Mouse (Mus musculus): ENCODE results near the gene Grm1.

The Grm1 gene

DNA sequence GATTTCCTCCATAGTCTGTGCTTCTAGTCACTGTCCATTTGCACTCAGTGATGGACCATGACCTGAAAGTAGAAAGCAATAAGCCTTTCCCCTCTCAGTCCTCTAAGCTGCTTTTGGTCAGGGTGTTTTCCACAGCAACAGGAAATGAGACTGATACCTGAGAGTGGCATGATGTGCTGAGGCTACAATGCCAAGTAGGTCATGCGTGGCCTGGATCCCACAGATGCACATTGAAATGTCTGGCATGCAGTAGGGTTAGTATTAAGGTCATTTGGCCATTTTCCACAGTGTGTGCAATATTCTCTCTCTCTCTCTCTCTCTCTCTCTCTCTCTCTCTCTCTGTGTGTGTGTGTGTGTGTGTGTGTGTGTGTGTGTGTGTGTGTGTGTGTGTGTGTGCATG, 254.8 kb downstream of the Grm1 start:
- DNase-seq = no peak

GRCm38 (mm10) chr10:10818061-10818460, 264.1 kb downstream of the Grm1 start:
- DNase-seq = no peak

GRCm38 (mm10) chr10:10814631-10815216, 267.4 kb downstream of the Grm1 start:
- no peak for DNase-seq

DNA sequence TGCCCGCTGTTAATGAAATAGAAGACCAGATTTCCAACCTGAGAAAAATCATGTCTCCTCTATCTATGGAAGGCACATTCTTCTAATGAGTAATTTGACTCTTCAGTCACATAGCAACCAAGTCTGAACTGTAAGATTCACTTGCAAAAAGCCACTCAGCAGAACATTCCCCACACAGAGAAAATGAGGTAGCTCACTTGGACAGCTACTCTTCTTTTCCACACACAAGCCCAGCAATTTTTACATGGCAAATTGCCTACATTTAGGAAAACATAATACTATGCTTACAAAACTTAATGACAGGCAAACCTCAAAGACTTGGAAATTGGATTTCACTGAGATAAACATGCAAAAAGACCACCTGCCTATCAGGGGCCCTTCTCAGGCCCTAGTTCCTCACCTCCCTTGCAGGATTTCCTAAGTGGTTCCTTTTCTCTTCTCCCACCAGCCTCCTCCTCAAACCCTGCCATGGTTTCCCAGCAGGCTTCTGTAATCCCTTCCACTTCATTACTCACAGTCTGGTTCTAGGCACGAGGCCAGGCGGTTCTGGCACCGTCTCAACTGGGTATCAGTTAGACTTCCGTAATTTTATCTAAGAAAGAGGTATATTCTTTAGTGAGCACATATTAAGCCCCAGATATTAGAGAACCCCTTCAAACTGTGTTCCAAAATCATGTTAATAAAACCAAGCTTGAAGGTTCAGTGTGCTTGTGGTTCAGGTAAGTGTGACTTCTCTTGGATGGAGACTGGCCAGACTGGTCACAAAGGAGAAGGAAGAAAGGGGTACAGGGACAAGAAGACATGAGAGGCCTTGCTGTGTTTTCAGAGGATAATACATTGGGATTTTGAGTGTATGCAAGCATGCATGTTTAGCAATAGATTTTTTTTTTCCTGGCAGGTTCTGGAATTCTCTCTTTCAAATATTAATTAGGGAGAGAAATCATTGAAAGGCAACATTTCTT, 269.1 kb downstream of the Grm1 start:
- DNase-seq = no peak

DNA sequence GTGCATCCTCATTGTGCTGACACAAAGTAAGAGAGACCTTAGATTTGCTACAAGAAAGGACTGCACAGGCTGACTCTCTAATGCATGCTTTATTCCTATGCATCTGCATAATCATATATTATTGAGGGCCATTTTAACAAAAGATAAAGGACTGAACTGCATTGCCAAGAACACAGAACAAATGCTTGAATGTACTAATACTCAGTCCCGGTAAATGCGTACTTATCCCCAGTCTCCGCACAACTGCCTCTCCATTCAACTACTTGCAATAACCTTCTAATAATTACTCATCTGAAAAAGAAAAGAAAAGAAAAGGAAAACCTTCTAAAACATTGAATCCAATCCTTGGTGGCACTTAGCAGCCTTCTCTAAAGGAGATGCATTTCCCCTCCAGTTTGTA, 272.4 kb downstream of the Grm1 start:
- DNase-seq = no peak

DNA sequence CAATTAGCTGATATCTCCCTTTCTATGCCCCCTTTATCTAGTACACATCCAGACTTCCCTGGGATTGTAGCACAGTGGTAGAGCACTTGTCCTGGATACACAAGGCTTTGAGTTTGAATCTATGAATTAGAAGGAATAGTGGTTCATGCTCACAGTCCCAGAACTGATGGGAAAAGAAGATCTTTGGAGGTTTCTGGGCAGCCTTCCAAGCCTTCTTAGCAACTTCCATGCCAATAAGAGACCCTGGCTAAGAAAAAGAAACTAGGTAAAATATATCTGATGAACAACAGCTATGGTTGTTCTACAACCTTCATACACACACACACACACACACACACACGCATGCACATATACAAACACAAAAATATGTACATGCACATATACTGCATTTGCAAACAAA, 286.8 kb downstream of the Grm1 start:
- DNase-seq = no peak

DNA sequence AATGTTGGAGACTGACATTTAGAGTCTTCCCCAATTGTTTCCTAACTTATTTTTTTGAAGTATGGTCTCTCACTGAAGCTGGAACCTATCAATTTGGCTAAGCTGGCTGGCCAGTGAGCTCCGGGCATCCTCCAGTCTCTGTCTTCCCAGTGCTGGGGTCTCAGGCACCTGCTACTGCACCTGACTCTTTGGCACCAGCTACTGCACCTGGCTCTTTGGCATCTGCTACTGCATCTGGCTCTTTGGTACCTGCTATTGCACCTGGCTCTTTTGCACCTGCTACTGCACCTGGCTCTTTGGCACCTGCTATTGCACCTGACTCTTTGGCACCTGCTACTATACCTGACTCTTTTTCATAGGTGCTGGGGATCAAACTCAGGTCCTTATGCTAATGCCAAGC, 291.7 kb downstream of the Grm1 start:
- no peak for DNase-seq

DNA sequence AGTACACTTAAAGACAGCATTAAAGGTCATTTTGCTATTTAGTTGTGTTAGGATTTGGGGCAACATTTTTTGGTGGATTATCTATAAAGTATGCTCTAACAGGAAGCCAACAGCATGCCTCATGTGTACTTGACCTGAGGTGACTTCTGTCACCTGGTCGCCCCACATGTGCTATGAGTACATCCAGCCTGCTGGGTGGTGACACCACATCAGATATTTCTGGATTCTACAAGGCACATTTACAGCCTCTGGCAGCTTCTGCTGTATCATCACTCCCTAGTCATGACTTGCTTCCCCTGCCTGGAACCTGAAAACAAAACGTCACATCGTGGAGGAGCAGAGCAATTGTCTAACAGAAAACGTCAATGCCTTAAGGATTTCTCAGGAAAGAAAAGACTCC, 292.2 kb downstream of the Grm1 start:
- no peak for DNase-seq

- DNase-seq = no peak
Observed at GRCm38 (mm10) chr10:10787906-10788416, 294.2 kb downstream of the Grm1 start.

- no peak for DNase-seq
Observed at GRCm38 (mm10) chr10:10785122-10785521, 297.0 kb downstream of the Grm1 start.

DNA sequence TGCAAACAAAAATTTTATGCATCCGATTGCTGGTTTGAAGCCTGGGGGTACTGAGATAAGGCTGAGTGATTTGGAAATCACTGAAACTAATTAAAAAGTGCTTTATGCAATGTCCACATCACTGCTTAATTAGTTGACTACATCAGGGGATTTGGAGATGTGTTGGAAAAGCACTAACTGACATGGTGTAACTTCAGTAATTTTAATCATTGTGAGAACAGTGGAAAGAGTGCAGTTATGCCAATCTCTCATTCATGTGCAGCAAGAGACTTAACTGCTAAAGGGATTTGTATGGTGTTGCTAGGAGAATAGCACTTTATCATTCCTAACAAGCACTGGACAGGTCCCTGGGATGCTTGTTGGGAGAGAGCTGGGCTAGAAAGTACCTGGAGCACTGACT, 307.3 kb downstream of the Grm1 start:
- no peak for DNase-seq

- DNase-seq = no peak
Observed at GRCm38 (mm10) chr10:10763015-10763414, 319.1 kb downstream of the Grm1 start.

- DNase-seq = no peak
Observed at GRCm38 (mm10) chr10:10761274-10761673, 320.9 kb downstream of the Grm1 start.

DNA sequence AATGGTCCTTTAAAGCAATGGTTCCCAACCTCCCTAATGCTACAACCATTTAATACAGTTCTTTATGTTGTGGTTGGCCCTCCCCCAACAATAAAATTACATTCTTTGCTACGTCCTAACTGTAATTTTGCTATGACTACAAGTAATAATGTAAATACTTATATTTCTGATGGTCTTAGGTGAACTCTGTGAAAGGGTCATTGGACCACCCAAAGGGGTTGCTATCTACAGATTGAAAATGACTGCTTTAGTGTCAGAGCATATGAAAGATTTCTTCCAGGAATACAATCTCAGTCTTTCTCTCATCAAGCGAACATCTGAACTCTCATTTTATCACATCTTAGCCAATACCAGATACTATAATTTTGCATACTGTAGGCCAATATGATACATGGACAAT, 321.4 kb downstream of the Grm1 start:
- no peak for DNase-seq

GRCm38 (mm10) chr10:10751033-10751432, 331.1 kb downstream of the Grm1 start:
- no peak for DNase-seq

DNA sequence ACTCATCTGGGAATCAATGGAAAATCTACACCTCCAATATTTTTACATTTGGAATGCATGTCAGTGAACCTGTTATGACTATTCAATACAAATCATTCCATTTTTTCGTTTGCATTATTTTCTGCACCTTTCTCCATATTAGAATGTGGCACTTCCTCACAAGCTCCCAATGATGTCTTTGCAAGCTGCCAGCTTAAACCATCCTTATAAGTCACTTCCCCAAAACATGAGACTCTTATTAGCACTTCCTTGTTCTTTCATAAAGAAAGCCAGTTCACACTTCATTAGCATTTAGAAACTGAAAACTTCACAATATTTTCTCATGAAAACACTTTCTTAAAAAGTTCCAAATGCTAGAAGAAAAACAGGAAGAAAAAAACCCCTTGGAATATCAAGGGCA, 338.1 kb downstream of the Grm1 start:
- DNase-seq = no peak

- no peak for DNase-seq
Observed at GRCm38 (mm10) chr10:10742172-10742571, 340.0 kb downstream of the Grm1 start.

GRCm38 (mm10) chr10:10741314-10741713, 340.8 kb downstream of the Grm1 start:
- no peak for DNase-seq

DNA sequence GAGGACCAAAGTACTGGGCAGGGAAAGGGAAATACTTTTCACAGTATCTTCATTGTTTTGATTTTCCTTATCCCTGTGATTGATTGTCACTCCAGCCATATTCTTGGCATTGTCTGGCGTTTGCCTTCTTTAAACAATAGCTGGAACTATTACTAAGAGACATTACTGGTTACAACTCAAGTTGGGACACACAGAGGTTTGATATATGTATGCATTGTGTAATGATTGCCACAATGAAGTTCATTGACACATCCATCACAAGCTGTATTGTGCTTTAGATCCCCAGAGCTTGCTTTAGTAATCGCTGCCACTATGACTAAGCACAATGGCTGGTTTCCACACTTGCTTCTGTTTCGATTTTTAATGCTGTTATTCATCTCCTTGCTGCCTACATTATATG, 341.4 kb downstream of the Grm1 start:
- DNase-seq = no peak

DNA sequence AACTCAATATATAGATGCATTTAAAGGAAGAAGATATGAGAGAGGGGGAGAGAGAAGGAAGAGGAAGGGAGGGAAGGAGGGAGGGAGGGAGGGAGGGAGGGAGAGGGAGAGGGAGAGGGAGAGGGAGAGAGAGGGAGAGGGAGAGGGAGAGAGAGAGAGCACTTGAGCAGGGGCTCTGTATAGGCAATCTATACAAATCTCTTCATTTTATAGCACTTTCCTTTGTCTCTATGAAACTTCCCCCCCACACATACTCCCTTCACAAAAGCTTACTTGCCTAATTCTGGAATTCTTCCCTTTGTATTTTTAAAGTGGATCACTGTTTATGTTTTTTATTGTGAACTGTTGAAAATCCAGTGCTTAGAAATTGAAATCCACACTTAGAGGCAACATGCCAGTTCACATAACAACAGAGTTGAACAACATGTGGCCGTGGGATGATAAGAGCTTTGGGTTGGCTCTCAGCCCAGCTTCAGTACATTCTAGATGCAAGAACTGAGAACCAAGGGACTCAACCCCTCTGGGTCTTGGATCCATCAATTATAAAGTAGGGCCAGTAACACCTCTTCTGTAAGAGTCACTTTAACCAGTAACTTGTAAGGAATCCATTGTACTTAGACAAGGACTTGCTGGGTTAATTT, 345.0 kb downstream of the Grm1 start:
- DNase-seq = no peak

DNA sequence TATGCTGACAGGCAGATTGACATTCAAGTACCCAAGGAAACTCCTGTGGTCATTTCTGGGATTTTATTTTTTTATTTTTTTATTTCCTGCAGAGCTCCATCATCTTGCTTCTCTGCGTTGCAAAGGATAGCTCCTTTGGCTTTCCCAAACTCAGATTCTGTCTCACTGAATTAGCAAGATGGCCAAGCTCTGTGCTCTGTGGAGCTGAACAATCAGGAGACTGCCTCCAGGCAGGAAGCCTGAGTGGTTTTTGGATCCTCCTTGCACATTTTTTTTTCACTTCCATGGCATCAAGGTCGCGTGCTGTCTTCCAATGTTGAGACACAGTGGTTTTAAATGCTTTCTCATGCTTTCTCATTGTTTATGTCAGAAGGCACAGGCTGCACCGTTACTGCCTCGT, 347.6 kb downstream of the Grm1 start:
- DNase-seq = no peak

DNA sequence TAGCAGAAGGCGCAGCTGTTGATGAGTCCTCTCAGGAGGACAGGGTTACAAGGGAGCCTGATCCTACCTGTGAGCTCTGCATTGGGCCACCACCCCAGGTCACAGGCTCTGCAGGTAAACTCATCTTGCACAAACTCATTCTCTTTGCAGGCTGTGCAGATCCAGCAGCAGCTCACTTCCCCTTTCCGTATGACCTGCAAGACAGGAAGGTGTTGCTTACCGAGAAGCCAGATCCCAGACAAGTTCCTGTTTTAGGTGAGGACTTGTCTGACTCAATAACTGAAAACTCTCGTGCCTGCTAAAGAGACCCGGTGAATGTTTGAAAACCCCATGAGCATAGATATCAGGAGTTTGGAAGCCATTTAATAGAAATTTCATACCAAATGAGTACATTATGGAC, 349.1 kb downstream of the Grm1 start:
- no peak for DNase-seq

DNA sequence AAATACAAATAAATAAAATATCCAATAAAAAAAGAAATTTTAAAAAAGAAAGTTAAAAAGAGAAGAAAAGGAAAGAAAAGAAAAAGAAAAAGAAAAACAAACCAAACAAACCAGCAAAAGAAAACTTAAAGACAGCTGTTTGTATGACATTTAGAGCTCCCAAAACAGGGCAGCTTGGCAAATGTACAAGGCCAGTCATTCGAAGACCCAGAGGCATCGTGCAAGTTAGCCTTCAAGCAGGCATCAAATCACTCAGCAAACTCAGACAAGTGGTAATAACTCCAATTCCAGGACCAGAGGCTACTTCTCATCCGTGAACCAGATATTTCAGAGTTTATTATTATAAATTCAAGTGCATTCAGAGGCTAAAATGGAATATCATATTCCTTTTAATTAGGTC, 355.7 kb downstream of the Grm1 start:
- no peak for DNase-seq

DNA sequence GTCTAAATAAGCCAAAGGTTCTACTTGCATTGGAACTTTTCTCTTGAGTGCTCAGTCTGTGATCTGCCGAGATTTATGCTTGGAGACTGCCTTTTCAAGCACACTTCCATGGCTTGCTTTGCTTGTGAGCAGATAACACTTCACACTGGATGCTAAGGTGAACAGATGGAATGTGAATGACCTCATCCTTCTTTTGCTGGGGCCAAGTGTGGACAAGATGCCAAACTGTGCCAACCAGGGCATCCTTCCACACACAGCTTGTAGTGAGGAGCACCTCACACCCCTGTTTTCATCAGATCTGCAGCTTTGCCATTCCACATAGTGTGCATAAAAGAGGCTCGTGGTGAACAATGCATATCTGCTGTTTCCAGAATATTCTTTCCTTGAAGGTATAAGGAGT, 371.3 kb downstream of the Grm1 start:
- DNase-seq = no peak

Measured in embryo, embryonic 11 days (tissue).